Mouse (Mus musculus): ENCODE data around the gene Hist2h2bb. TPM values are rescaled to one million over a fixed set of nuclear protein-coding genes. Genes with fewer than 3 reads are reported as not detected.
"Not testable (repeated sequence)": the region's sequence is repeated elsewhere in the genome, so short reads cannot be mapped to it uniquely, and the experiment has no call there.

The Hist2h2bb gene
- polyA plus RNA-seq, 1 experiment from 2014 or later = 13.9 TPM

- Histone ChIP-seq H3K4me1 (peaks cover 41% of the 10 kb centered on the region), H3K4me2 (peak within 1 kb of the TSS; percentile 62), H3K27ac (peak within 1 kb of the TSS; percentile 98), H3K9ac (peak within 1 kb of the TSS; percentile 76), H3K4me3 (peak within 1 kb of the TSS; percentile 51)
- under 1% methylated on average over 40 of the region's 88 CpGs for WGBS
- H3K27me3 ChIP-seq, H3K36me3 ChIP-seq, H3K9me3 ChIP-seq: not testable (repeated sequence)
- ATAC-seq (ENCODE audit: insufficient number of reproducible peaks, insufficient read depth, low FRiP score, low TSS enrichment, low read depth) = peak; percentile 89
Observed at GRCm38 (mm10) chr3:96245003-96245886, 24.3 kb upstream of the Hist2h2bb start, which contains the start of gene Hist2h2aa1. Gene Hist2h2aa1 (plus strand): TSS chr3:96245497.

- not testable (repeated sequence) for H3K9me3 ChIP-seq; H3K27me3 ChIP-seq; ATAC-seq (ENCODE audit: insufficient number of reproducible peaks, insufficient read depth, low FRiP score, low TSS enrichment, low read depth); H3K9ac ChIP-seq; H3K36me3 ChIP-seq
- Histone ChIP-seq H3K27ac (peak overlapping the region; percentile 81; the same call in 1 of the 2 replicates), H3K4me3 (peak overlapping the region; percentile 39), H3K4me1 (peaks cover 44% of the 10 kb centered on the region), H3K4me2 (peak overlapping the region; percentile 41; the same call in 1 of the 2 replicates)
- 0% methylated on average over 10 of the region's 21 CpGs for WGBS
Observed at GRCm38 (mm10) chr3:96246018-96246417, 23.5 kb upstream of the Hist2h2bb start.

DNA sequence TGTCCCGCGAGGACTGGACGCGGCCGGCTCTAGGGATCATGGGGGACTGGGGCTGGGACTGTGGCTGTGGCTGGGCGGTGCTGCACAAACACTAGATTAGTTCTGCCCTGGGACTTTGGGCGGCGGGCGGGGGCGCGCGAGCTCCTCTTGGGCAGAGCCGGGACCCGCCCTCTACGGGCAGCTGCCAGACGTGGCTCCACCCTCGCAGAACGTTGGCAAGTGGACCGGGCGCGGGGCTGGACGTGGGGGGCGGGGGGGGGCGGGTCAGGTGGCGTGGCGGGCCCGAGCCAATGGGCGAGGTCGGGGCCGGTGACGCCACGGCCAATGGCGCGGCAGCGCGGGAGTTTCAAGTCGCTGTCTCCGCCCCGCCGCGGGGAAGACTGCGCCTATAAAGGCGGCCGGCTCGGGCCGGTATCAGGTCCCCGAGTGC is 23.1 kb upstream of the Hist2h2bb start, which contains the start of gene Hist2h3c1:
TSS of gene Hist2h3c1 (plus strand) at position 259 of the 430 bp plus-strand sequence.
- Histone ChIP-seq H3K9ac (peak within 1 kb of the TSS; percentile 69), H3K27ac (peak within 1 kb of the TSS; percentile 81), H3K4me1 (peaks cover 44% of the 10 kb centered on the region), H3K4me2 (peak within 1 kb of the TSS; percentile 60), H3K4me3 (peak within 1 kb of the TSS; percentile 43)
- H3K9me3 ChIP-seq, H3K27me3 ChIP-seq, H3K36me3 ChIP-seq: not testable (repeated sequence)
- WGBS = 0% methylated on average over 13 of the region's 47 CpGs
- ATAC-seq (ENCODE audit: insufficient number of reproducible peaks, insufficient read depth, low FRiP score, low TSS enrichment, low read depth) = peak; percentile 94

DNA sequence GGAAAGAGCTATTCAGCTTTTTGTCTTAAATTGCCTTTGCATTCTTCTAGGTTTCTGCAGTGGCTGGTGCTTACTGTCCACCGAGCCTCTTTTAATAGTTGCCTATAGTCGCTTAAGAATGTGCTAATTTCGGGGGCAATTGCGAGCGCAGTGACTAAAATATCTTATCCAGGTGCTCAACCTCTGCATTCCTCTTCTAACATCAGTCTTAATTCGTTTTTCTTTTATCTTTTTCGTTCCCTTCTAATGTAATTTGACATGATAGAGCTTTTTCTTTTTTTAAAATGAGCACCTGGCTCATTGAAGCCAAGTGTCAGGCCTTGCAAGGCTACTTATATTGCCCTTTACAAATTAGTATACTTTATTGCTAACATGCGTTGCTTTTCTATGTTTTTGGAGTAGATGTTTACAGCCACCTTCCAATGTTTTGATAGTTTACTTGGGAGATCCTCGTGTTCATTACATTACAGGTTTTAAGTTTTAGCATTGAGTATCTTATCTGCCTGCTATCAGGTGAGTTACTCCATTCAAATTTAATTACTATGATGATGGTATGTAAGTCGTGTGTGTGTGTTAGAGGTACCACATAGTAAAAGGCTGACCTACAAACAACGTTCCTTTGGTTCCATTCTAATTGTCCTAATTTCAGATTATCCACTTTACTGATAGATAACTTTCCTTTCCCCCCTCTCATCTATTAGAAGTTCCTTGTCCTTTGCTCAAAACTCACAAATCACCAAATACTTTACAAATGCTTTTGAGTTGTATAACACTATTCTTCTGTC is 22.0 kb upstream of the Hist2h2bb start:
- H3K9ac ChIP-seq = peak overlapping the region; percentile 69
- H3K36me3 ChIP-seq = no peaks in the 10 kb centered on the region
- peaks cover 41% of the 10 kb centered on the region for H3K4me1 ChIP-seq
- H3K4me2 ChIP-seq = peak overlapping the region; percentile 60
- 1% methylated on average over 11 of the region's 11 CpGs for WGBS
- peak overlapping the region; percentile 43 for H3K4me3 ChIP-seq
- no peak for ATAC-seq (ENCODE audit: insufficient number of reproducible peaks, insufficient read depth, low FRiP score, low TSS enrichment, low read depth)
- no peaks in the 10 kb centered on the region for H3K9me3 ChIP-seq
- H3K27me3 ChIP-seq = no peaks in the 10 kb centered on the region
- H3K27ac ChIP-seq = peak overlapping the region; percentile 78

DNA sequence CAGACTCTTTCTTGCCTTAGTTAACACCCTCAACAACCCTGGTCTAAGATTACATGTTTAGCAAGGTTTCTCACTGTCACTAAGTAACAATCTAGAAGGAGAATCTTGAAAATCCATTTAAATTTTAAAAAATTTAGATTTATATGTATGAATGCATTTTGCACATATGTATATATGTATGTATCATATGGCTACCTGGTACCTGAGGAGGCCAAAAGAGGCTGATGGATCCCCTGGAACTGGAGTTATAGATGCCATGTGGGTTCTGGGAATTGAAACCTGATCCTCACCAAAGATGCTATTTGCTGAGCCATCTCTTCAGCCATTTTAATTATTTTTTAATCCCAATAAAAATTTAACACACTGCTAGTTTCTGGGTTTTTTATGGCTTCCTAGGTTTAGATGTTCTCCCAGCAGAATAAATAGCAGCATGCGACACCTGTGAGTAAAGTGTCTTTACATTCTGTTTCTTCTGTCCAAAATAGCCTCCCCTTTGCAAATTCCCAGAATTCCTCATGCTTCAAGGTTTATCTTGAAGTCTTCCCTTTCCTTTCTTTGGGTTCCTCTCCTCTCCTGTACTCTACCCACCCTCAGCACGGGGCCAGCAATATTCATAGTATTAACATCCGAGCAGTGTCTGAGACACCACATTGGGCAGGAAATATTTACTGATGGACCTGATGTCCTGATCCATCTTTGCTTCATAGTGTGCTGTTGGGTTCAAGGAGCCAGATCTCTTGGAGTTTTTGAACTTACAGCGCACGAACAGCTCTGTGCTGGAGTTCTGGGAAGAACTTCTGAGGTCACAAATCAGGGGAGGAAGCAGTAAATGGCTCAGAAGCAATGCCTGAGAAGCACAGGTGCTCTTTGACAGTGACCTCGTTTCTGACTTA is 21.2 kb upstream of the Hist2h2bb start:
- Histone ChIP-seq H3K4me3 (peak overlapping the region; percentile 43), H3K36me3 (no peaks in the 10 kb centered on the region), H3K27me3 (no peaks in the 10 kb centered on the region), H3K9me3 (no peaks in the 10 kb centered on the region), H3K9ac (0 out of 2 replicates have a peak overlapping the region, but pooled peaks have one; percentile 44), H3K4me2 (peak overlapping the region; percentile 60), H3K27ac (peak overlapping the region; percentile 78), H3K4me1 (peaks cover 38% of the 10 kb centered on the region)
- WGBS = 51% methylated on average over 6 of the region's 6 CpGs
- ATAC-seq (ENCODE audit: insufficient number of reproducible peaks, insufficient read depth, low FRiP score, low TSS enrichment, low read depth) = no peak

DNA sequence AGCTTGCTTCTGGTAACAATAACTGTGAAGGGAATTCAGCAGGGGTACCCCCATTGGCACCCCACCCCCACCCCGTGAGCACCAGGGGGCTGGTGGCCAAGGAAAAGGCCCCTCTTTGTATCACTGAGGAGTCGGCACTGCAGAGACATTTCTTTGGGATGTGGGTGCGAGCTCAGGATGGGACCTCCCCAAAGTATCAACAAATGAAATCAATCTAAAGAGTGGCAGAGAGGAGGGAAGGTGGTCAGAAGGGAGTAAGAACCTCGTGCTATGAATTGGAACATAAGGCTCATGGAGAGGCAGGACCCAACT is 20.6 kb upstream of the Hist2h2bb start:
- peak overlapping the region; percentile 43; the same call in 1 of the 2 replicates for H3K4me3 ChIP-seq
- no peaks in the 10 kb centered on the region for H3K36me3 ChIP-seq
- H3K27me3 ChIP-seq = no peaks in the 10 kb centered on the region
- 60% methylated on average over 4 of the region's 4 CpGs for WGBS
- peak overlapping the region; percentile 28; the same call in 1 of the 2 replicates for H3K27ac ChIP-seq
- ATAC-seq (ENCODE audit: insufficient number of reproducible peaks, insufficient read depth, low FRiP score, low TSS enrichment, low read depth) = no peak
- H3K9me3 ChIP-seq = no peaks in the 10 kb centered on the region
- peaks cover 32% of the 10 kb centered on the region for H3K4me1 ChIP-seq
- H3K4me2 ChIP-seq = peak overlapping the region; percentile 60
- no peak overlapping the region for H3K9ac ChIP-seq

DNA sequence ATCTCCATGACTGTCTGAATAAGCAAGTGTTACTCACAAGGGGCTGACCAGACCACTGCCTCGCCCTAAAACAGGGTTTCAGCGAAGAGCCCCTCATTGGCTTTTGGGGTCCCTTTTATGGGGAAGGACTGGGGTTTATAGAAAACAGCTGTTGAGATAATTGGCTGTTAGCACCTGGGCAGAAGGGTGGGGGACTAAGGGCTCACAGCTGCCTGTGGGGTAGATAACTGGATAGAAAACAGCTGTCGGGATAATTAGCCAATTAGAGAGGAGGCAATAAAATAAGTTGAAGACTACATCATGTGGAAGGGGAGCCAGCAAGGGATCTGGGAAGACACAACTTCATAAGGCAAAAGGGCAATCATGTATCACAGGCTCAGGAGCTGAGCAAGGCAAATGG is 18.7 kb upstream of the Hist2h2bb start:
- no peaks in the 10 kb centered on the region for H3K9me3 ChIP-seq
- H3K4me1 ChIP-seq = peaks cover 25% of the 10 kb centered on the region
- H3K4me2 ChIP-seq = no peak overlapping the region
- H3K36me3 ChIP-seq = no peaks in the 10 kb centered on the region
- WGBS = 47% methylated on average over 3 of the region's 3 CpGs
- H3K9ac ChIP-seq = no peak overlapping the region
- H3K27ac ChIP-seq = no peak overlapping the region
- H3K27me3 ChIP-seq = no peaks in the 10 kb centered on the region
- no peak for ATAC-seq (ENCODE audit: insufficient number of reproducible peaks, insufficient read depth, low FRiP score, low TSS enrichment, low read depth)
- no peak overlapping the region for H3K4me3 ChIP-seq

GRCm38 (mm10) chr3:96251787-96252186 is 17.8 kb upstream of the Hist2h2bb start:
- H3K36me3 ChIP-seq = no peaks in the 10 kb centered on the region
- H3K4me1 ChIP-seq = peaks cover 25% of the 10 kb centered on the region
- no peaks in the 10 kb centered on the region for H3K27me3 ChIP-seq
- ATAC-seq (ENCODE audit: insufficient number of reproducible peaks, insufficient read depth, low FRiP score, low TSS enrichment, low read depth) = no peak
- H3K9me3 ChIP-seq = no peaks in the 10 kb centered on the region
- WGBS = 84% methylated on average over 3 of the region's 3 CpGs
- H3K4me3 ChIP-seq = no peak overlapping the region
- H3K4me2 ChIP-seq = no peak overlapping the region
- no peak overlapping the region for H3K9ac ChIP-seq
- no peak overlapping the region for H3K27ac ChIP-seq

- H3K9ac ChIP-seq = no peak overlapping the region
- H3K27ac ChIP-seq = no peak overlapping the region
- WGBS = 51% methylated on average over 10 of the region's 10 CpGs
- peaks cover 5% of the 10 kb centered on the region; the same call in 1 of the 2 replicates for H3K4me1 ChIP-seq
- H3K4me3 ChIP-seq = no peak overlapping the region
- no peaks in the 10 kb centered on the region for H3K36me3 ChIP-seq
- no peaks in the 10 kb centered on the region for H3K27me3 ChIP-seq
- no peak for ATAC-seq (ENCODE audit: insufficient number of reproducible peaks, insufficient read depth, low FRiP score, low TSS enrichment, low read depth)
- no peak overlapping the region for H3K4me2 ChIP-seq
- H3K9me3 ChIP-seq = no peaks in the 10 kb centered on the region
Observed at GRCm38 (mm10) chr3:96254683-96255355, 14.7 kb upstream of the Hist2h2bb start.

GRCm38 (mm10) chr3:96255926-96256593 is 13.5 kb upstream of the Hist2h2bb start:
- Histone ChIP-seq H3K4me1 (peaks cover under 1% of the 10 kb centered on the region; the same call in 1 of the 2 replicates), H3K36me3 (no peaks in the 10 kb centered on the region), H3K9ac (no peak overlapping the region), H3K27ac (no peak overlapping the region), H3K4me3 (no peak overlapping the region), H3K27me3 (no peaks in the 10 kb centered on the region), H3K9me3 (no peaks in the 10 kb centered on the region), H3K4me2 (no peak overlapping the region)
- WGBS = 70% methylated on average over 5 of the region's 5 CpGs
- ATAC-seq (ENCODE audit: insufficient number of reproducible peaks, insufficient read depth, low FRiP score, low TSS enrichment, low read depth) = no peak

Measured in embryonic facial prominence, embryonic 13.5 days (tissue).